Mouse (Mus musculus) megakaryocyte-erythroid progenitor cell, adult 5-6 weeks (primary cell): ENCODE data around the gene Tmem178. TPM values are rescaled to one million over a fixed set of nuclear protein-coding genes. Genes with fewer than 3 reads are reported as not detected.
"Not testable (repeated sequence)": the region's sequence is repeated elsewhere in the genome, so short reads cannot be mapped to it uniquely, and the experiment has no call there.

Experiments used
- ATAC-seq: replicated peaks from 2 replicates; pipeline ENCODE4 v1.8.0; 2016; ENCODE audit warnings: mild to moderate bottlenecking, inconsistent platforms; ENCODE audit not compliant: severe bottlenecking, poor library complexity, low FRiP score, low TSS enrichment
- total RNA-seq, 2 experiments: library from RNA; stranded (forward) in 1 of 2; stranded (reverse) in 1 of 2; fragments of 200-1000, 215-1000 nt in 1 of 2; fragments of >200 nt in 1 of 2; fragmentation: Nextera tagmentation in 1 of 2; gene quantifications; 2 replicates each; pipeline ENCODE4 v1.2.3; 2014 to 2017

Gene Tmem178
- total RNA-seq, 2 experiments from 2014 or later: not detected

GRCm38 (mm10) chr17:80941857-80942256 is 2.6 kb upstream of the Tmem178 start:
- ATAC-seq: no peak

GRCm38 (mm10) chr17:80943835-80944529 is 450 bp upstream of the Tmem178 start:
- no peak for ATAC-seq

- ATAC-seq: not testable (repeated sequence)
Measured at GRCm38 (mm10) chr17:80945510-80945909, 1.1 kb downstream of the Tmem178 start.

GRCm38 (mm10) chr17:80946091-80946885 is 1.9 kb downstream of the Tmem178 start:
- no peak for ATAC-seq

GRCm38 (mm10) chr17:80947075-80947960 is 2.9 kb downstream of the Tmem178 start:
- no peak for ATAC-seq

GRCm38 (mm10) chr17:80949382-80949781 is 5.0 kb downstream of the Tmem178 start:
- no peak for ATAC-seq

GRCm38 (mm10) chr17:80949895-80950294 is 5.5 kb downstream of the Tmem178 start:
- no peak for ATAC-seq

- ATAC-seq: no peak
Measured at GRCm38 (mm10) chr17:80952305-80952704, 7.9 kb downstream of the Tmem178 start.

- ATAC-seq: no peak
Measured at GRCm38 (mm10) chr17:80955415-80955814, 11.0 kb downstream of the Tmem178 start.

GRCm38 (mm10) chr17:80955998-80956811 is 11.8 kb downstream of the Tmem178 start:
- ATAC-seq: no peak

- no peak for ATAC-seq
Measured at GRCm38 (mm10) chr17:80958332-80958731, 13.9 kb downstream of the Tmem178 start.

GRCm38 (mm10) chr17:80959840-80960239 is 15.4 kb downstream of the Tmem178 start:
- no peak for ATAC-seq

GRCm38 (mm10) chr17:80967475-80967874 is 23.0 kb downstream of the Tmem178 start:
- ATAC-seq: no peak

- ATAC-seq: no peak
Measured at GRCm38 (mm10) chr17:80969643-80970619, 25.5 kb downstream of the Tmem178 start.

- ATAC-seq: no peak
Measured at GRCm38 (mm10) chr17:80970716-80971115, 26.3 kb downstream of the Tmem178 start.

GRCm38 (mm10) chr17:80972891-80973290 is 28.5 kb downstream of the Tmem178 start:
- no peak for ATAC-seq

- no peak for ATAC-seq
Measured at GRCm38 (mm10) chr17:80977245-80977644, 32.8 kb downstream of the Tmem178 start.

GRCm38 (mm10) chr17:80980096-80980495 is 35.7 kb downstream of the Tmem178 start:
- ATAC-seq: no peak
